Mouse (Mus musculus): ENCODE measurements at regions not wholly inside any gene's neighbourhood (a gene's known extent, or its start where the extent isn't known, plus 50 kb on each side); places are given as distances from the start of the nearest gene placed in this dataset.
"Not testable (repeated sequence)": the region's sequence is repeated elsewhere in the genome, so short reads cannot be mapped to it uniquely, and the experiment has no call there.

GRCm38 (mm10) chrX:154717526-154717925 lies 138.4 kb upstream of the Samt2 start:
- TF ChIP-seq POLR2A (IDR thresholded peaks at IDR 0.05; ENCODE audit: insufficient read depth, low read length); CTCF (IDR thresholded peaks at IDR 0.05; ENCODE audit: low read depth, low read length): not testable (repeated sequence)
